Mouse (Mus musculus) mouse trophoblast stem cell (cell line): Measurements from ENCODE around the gene Cd300e.
"Not testable (repeated sequence)": the region's sequence is repeated elsewhere in the genome, so short reads cannot be mapped to it uniquely, and the experiment has no call there.

ENCODE experiments used
- in situ Hi-C, 2 experiments: fragments of 300-500 bp; cut with MseI, MboI; formaldehyde crosslinking; loops; 2 replicates in 1 of 2; 3 replicates in 1 of 2; pipeline ENCODE4 v1.15.1; 2025

Cd300e gene

DNA sequence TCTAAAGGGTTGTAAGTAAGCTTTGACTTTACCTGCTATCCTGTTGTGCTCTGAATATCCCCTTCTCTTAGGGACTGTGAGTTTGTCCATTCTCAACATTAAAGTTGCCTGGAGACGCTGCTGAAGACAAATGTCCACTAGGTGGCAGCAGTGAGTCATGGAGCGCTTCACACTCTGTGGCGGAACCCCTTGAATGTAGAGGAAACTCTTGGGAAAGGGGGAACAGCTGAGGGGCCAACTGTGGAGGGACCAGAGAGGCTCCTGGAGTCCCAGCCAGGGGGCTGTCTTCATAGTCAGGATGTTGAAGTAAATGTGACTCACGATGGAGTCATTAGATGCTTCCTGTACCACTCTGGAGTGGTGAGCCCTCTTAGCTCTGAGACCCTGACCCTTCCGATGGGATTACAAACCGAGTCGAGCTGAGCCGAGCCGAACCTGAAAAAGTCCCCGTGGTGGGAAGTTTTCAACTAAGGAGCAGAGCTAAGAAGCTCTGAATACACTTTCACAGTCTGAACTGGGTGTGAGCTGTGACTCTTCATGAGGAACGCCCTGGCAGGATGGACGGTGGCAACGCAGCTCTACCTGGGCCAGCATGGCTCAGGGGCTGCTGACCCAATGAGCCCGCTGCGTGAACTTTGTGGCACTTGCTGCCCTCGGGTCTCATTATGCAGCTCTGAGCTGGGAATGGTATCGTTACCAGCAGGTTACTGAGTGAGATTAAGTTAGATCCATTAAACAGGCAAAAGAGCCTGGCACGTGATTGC is 21.6 kb upstream of the Cd300e start:
- in situ Hi-C loops: loop anchor here in 1 of 2 experiments (5.0 kb wide), 1 partner anchor 69 kb away; no protein-coding TSS in a partner anchor

GRCm38 (mm10) chr11:115082196-115082595 is 20.2 kb upstream of the Cd300e start:
- in situ Hi-C loops: loop anchor here in 1 of 2 experiments (5.0 kb wide), 1 partner anchor 70 kb away; no protein-coding TSS in a partner anchor

- in situ Hi-C loops: loop anchor here in 1 of 2 experiments (5.0 kb wide), 1 partner anchor 71 kb away; no protein-coding TSS in a partner anchor
These were observed 19.4 kb upstream of the Cd300e start for GRCm38 (mm10) chr11:115081373-115081772.

DNA sequence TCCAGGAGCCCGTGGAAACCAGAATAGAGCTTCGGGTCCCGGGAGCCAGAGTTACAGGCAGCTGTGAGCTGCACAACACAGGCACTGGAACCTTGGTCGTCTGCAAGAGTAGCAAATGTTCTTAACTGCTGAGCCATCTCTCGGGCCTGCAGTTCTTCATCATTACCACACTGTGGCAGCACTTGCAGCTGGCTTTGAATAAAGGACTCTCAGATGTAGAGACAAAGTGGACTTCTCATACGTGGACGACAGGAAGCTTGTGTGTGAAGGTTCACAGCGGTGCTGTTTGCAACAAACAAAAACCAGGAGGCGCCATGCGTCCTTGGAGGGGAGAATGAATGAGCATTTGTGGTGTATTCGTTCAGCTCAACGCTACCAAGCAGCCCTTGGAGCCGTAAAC is 18.9 kb upstream of the Cd300e start:
- in situ Hi-C loops: loop anchor here in 1 of 2 experiments (5.0 kb wide), 1 partner anchor 71 kb away; no protein-coding TSS in a partner anchor

DNA sequence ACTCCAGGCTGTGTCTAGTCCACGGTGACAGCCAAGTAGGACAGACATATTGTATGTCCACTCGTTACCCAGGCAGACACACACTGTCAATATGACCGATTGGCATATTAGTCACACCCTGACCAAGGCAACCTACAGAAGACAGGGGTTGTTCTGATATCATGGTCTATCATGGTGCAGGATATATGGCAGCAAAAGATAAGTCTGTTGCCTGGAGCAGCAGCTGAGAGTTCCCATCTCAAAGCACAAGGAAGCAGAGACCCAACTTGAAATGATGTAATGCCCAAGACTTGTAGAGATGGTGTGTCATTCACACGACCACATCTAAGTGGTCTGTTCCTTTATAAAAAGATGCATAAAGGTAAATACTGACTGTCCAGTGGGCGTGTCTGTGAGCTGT is 16.7 kb upstream of the Cd300e start:
- in situ Hi-C loops: no loop called here

GRCm38 (mm10) chr11:115077436-115077835 is 15.5 kb upstream of the Cd300e start:
- in situ Hi-C loops: no loop called here

DNA sequence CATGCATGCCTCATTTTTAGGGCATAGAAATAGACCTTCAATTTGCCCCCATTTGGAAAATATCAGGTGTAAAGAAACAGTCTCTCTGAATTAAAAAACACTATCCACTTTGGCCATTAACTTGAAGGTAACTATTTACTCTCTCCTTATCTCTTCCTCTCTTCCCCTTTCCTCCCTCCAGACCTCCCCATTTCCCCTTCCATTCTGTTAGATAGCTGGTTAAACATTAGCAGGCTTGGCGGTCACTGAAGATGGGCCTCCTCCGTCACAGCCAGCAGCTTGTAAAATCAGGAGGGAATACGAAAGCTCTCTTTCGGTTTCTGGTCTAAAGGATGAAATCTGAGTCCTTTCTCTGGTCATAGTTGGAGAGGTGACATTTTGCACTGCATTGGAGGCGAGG is 13.9 kb upstream of the Cd300e start:
- in situ Hi-C loops: no loop called here

- in situ Hi-C loops: no loop called here
These were observed 13.4 kb upstream of the Cd300e start for GRCm38 (mm10) chr11:115075407-115075806.

GRCm38 (mm10) chr11:115073002-115073401 is 11.0 kb upstream of the Cd300e start:
- in situ Hi-C loops: no loop called here

GRCm38 (mm10) chr11:115071631-115072294 is 9.8 kb upstream of the Cd300e start:
- in situ Hi-C loops: no loop called here

GRCm38 (mm10) chr11:115071015-115071551 is 9.1 kb upstream of the Cd300e start:
- in situ Hi-C loops: no loop called here

DNA sequence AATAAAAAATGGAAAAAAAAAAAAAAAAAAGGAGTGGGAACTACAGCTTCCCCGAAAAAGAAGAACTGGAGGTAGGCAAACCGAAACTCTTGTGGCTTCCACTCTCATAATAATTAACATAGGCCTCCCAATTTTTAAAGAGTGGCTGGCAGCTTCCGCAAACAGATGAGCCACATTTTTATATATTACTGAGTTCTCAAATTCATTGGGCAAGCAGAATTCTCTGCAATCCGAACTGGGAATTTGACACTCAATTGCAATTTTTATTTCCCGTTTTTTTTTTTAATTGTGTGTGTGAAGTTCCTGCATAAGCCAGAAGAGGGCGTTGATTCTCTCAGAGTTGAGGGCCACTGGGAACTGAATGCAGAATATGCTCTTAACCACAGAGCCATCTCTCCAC is 4.8 kb upstream of the Cd300e start:
- in situ Hi-C loops: no loop called here

GRCm38 (mm10) chr11:115059797-115060196 is 2.2 kb downstream of the Cd300e start:
- in situ Hi-C loops: loop anchor here in 1 of 2 experiments (10.0 kb wide), 2 partner anchors 65 to 125 kb away; partner anchors contain the start of gene Cd300lb

GRCm38 (mm10) chr11:115058701-115059100 is 3.3 kb downstream of the Cd300e start:
- in situ Hi-C loops: loop anchor here in 1 of 2 experiments (10.0 kb wide), 2 partner anchors 64 to 124 kb away; partner anchors contain the start of gene Cd300lb

GRCm38 (mm10) chr11:115054537-115054936 is 7.4 kb downstream of the Cd300e start:
- in situ Hi-C loops: loop anchor here in 1 of 2 experiments (10.0 kb wide), 2 partner anchors 60 to 120 kb away; partner anchors contain the start of gene Cd300lb

DNA sequence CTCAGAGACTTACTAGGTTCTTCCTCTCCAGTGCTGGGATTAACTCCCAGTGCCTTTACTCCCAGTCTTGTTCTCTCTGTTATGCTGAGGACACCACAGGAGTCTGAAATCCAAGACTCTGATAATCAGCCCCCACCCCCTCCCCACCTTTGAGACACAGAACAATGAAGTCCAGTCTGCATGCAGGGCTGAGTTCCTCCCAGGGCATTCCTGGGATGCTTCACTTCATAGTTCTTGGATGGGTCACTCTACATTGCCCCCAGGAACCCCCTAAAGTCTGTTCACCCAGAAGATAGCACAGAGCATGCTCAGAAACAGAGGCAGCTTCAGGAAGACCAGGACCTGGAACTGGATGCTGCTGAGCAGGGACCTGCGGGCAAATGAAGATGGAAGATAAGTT is 9.0 kb downstream of the Cd300e start:
- in situ Hi-C loops: loop anchor here in 1 of 2 experiments (10.0 kb wide), 2 partner anchors 58 to 118 kb away; partner anchors contain the start of gene Cd300lb

DNA sequence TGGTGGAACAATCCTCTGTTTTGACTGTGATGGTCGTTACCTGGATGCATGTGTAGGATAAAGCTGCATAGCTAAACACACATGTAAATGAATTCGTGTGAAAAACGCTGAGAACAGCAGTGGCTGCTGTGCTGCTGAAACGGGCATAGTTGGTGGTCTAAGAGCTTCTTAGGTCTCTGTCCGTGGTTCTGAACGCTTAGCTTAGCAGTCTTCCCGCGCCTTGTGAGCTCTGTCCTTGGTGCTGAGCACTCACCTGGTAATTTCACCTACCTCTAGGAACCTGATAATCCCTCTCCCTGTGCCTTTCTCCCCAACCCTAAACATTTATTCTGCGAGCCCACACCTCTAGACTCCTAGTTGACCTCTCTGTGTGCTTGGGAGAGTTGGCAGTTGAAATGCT is 9.8 kb downstream of the Cd300e start:
- in situ Hi-C loops: loop anchor here in 1 of 2 experiments (10.0 kb wide), 2 partner anchors 57 to 117 kb away; partner anchors contain the start of gene Cd300lb

DNA sequence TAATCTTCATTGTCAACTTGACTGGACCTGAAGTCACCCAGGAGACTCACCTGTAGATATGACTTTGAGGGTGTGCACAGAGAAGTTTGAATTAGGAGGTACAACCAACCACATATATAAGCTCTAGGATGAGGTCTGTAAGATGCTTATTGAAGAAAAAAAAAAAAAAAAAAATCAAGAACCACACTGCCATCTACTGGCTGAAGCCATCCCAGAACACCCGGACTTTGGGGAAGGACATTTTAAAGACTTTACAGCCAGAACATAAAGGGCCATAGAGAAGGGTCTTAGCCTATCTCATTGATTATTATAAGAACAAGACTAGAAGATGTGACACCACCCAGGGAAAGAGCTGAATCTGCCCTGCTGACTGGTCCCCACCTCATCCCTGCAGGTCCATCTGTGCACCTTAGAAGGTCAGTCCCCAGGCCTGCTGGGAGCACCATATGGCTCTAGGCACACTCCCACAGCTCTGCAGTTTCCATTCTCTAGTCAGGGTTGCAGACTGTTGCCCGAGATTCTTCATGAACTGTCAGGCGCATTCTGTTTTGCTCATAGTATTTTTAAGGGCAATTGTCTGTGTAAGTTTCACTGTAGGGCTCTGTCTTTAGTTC is 12.6 kb downstream of the Cd300e start:
- in situ Hi-C loops: no loop called here

- in situ Hi-C loops: no loop called here
These were observed 13.7 kb downstream of the Cd300e start, which contains the start of gene Cd300ld3 for GRCm38 (mm10) chr11:115048259-115048658. Cd300ld3 (minus strand) TSS chr11:115048409.

- in situ Hi-C loops: not testable (repeated sequence)
These were observed 24.3 kb downstream of the Cd300e start, which contains the start of gene Cd300ld5 for GRCm38 (mm10) chr11:115037669-115038068. Cd300ld5 (minus strand) TSS chr11:115037769.

- in situ Hi-C loops: not testable (repeated sequence)
These were observed 35.1 kb downstream of the Cd300e start, which contains the start of gene Cd300ld4 for GRCm38 (mm10) chr11:115026912-115027311. Cd300ld4 (minus strand) TSS chr11:115027012.
